Comparison of ENCODE assay signal across 28 mouse cellular contexts in genomic region chr5:97025650-97026049, GRCm38 (mm10). TPM values are rescaled to one million over a fixed set of nuclear protein-coding genes. Genes with fewer than 3 reads are reported as not detected.
DNase-seq lines count a peak whose midpoint lies in the region; ATAC-seq and TF ChIP-seq lines count a peak whose summit lies in the region.
"Had no signal": no experiment of that assay in that cellular context is flagged by ENCODE, and none has a peak within 500 bp of the region (broad histone marks: within the 10 kb centered on the region; RNA-seq: fewer than 3 reads in every experiment).

No protein-coding gene starts in this region.

- H3K9me3 ChIP-seq in megakaryocyte, embryonic 14.5 days = no peaks in the 10 kb centered on the region
- H3K9me3 ChIP-seq in liver, postnatal 0 days (ENCODE audit: low read length) = no peaks in the 10 kb centered on the region
- H3K9me3 ChIP-seq: embryonic facial prominence, embryonic 13.5 days; hindbrain, embryonic 13.5 days; limb, embryonic 15.5 days; lung, embryonic 15.5 days; midbrain, embryonic 12.5 days; neural tube, embryonic 13.5 days; stomach, embryonic 15.5 days had no signal

- no peak for ATAC-seq in megakaryocyte, adult 5-6 weeks (ENCODE audit: poor library complexity, severe bottlenecking)
- ATAC-seq in liver, postnatal 0 days = peak; percentile 65
- ATAC-seq: activated CD4-positive, CD25-positive, alpha-beta regulatory T cell, adult 4 months; forebrain, postnatal 0 days had no signal

- H3K27me3 ChIP-seq in megakaryocyte, embryonic 14.5 days (replicated peaks) = no peaks in the 10 kb centered on the region
- H3K27me3 ChIP-seq in liver, postnatal 0 days (ENCODE audit: insufficient read depth, low read length) = no peaks in the 10 kb centered on the region
- H3K27me3 ChIP-seq: embryonic facial prominence, embryonic 13.5 days; hindbrain, embryonic 13.5 days; limb, embryonic 15.5 days; lung, embryonic 15.5 days; midbrain, embryonic 12.5 days; neural tube, embryonic 13.5 days; stomach, embryonic 15.5 days had no signal

- peaks cover 92% of the 10 kb centered on the region for H3K36me3 ChIP-seq in megakaryocyte, embryonic 14.5 days (replicated peaks; ENCODE audit: low read length)
- peaks cover 29% of the 10 kb centered on the region for H3K36me3 ChIP-seq in liver, postnatal 0 days (replicated peaks; ENCODE audit: insufficient read depth, low read length)
- H3K36me3 ChIP-seq: embryonic facial prominence, embryonic 13.5 days; limb, embryonic 15.5 days; lung, embryonic 15.5 days; neural tube, embryonic 13.5 days; stomach, embryonic 15.5 days had no signal

- WGBS in liver, postnatal 0 days (ENCODE audit: insufficient replicate concordance) = 81% methylated on average over 6 of the region's 6 CpGs

- no peak overlapping the region for H3K27ac ChIP-seq in liver, postnatal 0 days (ENCODE audit: low read depth)
- H3K27ac ChIP-seq: embryonic facial prominence, embryonic 13.5 days; hindbrain, embryonic 13.5 days; kidney, postnatal 0 days; limb, embryonic 15.5 days; lung, embryonic 15.5 days; midbrain, embryonic 12.5 days; neural tube, embryonic 13.5 days; stomach, embryonic 15.5 days had no signal

- peaks cover 97% of the 10 kb centered on the region for H3K4me1 ChIP-seq in megakaryocyte, embryonic 14.5 days
- peaks cover 16% of the 10 kb centered on the region for H3K4me1 ChIP-seq in liver, postnatal 0 days (ENCODE audit: insufficient read depth)
- H3K4me1 ChIP-seq: embryonic facial prominence, embryonic 13.5 days; lung, embryonic 15.5 days; stomach, embryonic 15.5 days had no signal

- DNase-seq in heart, adult 11 months = peak; percentile 75
- no peak for DNase-seq in heart, postnatal 36 days
- DNase-seq in gonadal fat pad, adult 2 months (ENCODE audit: low read depth) = peak; percentile 23
- no peak for DNase-seq in liver, postnatal 0 days
- no peak for DNase-seq in thymus, postnatal 0 days (ENCODE audit: low spot score)
- DNase-seq in cerebellum, adult 9-10 months = no peak
- DNase-seq: cerebellum, adult 9-11 months; forebrain, postnatal 0 days; gastrocnemius, postnatal 10 days; heart, adult 18-20 months; heart, postnatal 4 days; kidney, adult 2 months; layer of hippocampus, postnatal 36 days; left cerebral cortex, postnatal 4 days; right cerebral cortex, postnatal 14 days; thymus, postnatal 25 days had no signal

- peak overlapping the region; percentile 73 for H3K4me3 ChIP-seq in megakaryocyte, embryonic 14.5 days (replicated peaks)
- no peak overlapping the region for H3K4me3 ChIP-seq in liver, postnatal 0 days (ENCODE audit: low read depth, low read length)
- H3K4me3 ChIP-seq: embryonic facial prominence, embryonic 13.5 days; hindbrain, embryonic 13.5 days; limb, embryonic 15.5 days; lung, embryonic 15.5 days; midbrain, embryonic 12.5 days; neural tube, embryonic 13.5 days; stomach, embryonic 15.5 days had no signal

- no peak overlapping the region for H3K4me2 ChIP-seq in liver, postnatal 0 days (ENCODE audit: low read depth, low read length)
- H3K4me2 ChIP-seq: embryonic facial prominence, embryonic 13.5 days; heart, embryonic 11.5 days; hindbrain, embryonic 13.5 days; limb, embryonic 15.5 days; lung, embryonic 15.5 days; midbrain, embryonic 12.5 days; neural tube, embryonic 13.5 days; stomach, embryonic 15.5 days had no signal

- TF ChIP-seq EP300 in liver, postnatal 0 days (IDR thresholded peaks at IDR 0.05; ENCODE audit: low read depth) = no peak

- intact Hi-C loops in heart, postnatal 36 days (cut with DNase I) = no loop called here

- no peak overlapping the region for H3K9ac ChIP-seq in liver, postnatal 0 days (replicated peaks)
- H3K9ac ChIP-seq: embryonic facial prominence, embryonic 13.5 days; forebrain, postnatal 0 days; hindbrain, embryonic 13.5 days; limb, embryonic 15.5 days; lung, embryonic 15.5 days; midbrain, embryonic 12.5 days; neural tube, embryonic 13.5 days; stomach, embryonic 15.5 days had no signal

- no peak for TF ChIP-seq CTCF in liver, postnatal 0 days (IDR thresholded peaks at IDR 0.05; ENCODE audit: low read depth)

RNA-seq across cellular contexts. Expression of gene Bmp2k, which starts 28.2 kb away (rescaled TPM):
- 1 to 10 TPM; 8.9 to 9.1 TPM for total RNA-seq in heart, postnatal 36 days (2021)
- 11.6 and 15.5 TPM in 2 replicates for polyA plus RNA-seq in megakaryocyte, embryonic 14.5 days (2012; ENCODE audit: insufficient read depth, low replicate concordance)
- total RNA-seq in megakaryocyte, adult 5-6 weeks (2015) = 67.8 and 74.8 TPM in 2 replicates
- total RNA-seq in megakaryocyte, adult 5-6 weeks (2017) = 33.7 and 43.9 TPM in 2 replicates
- 11.7 and 12.0 TPM in 2 replicates for polyA plus RNA-seq in gonadal fat pad, adult 2 months (2012; rRNA removed)
- 13.6 and 15.2 TPM in 2 replicates for polyA plus RNA-seq in liver, postnatal 0 days (2015; fragmentation: Nextera tagmentation; extraction: Ambion mirVana)
- 24.3 and 29.7 TPM in 2 replicates for polyA plus RNA-seq in thymus, postnatal 0 days (2015; fragmentation: Nextera tagmentation; extraction: Ambion mirVana)

Comparison
In these comparisons a context has a peak if more than half of its experiments do, and no peak if none do; other contexts are left out.
1. DNase-seq: peak in heart, adult 11 months (single experiment) and gonadal fat pad, adult 2 months (single experiment); none in heart, postnatal 36 days (0 of 2), liver, postnatal 0 days (single experiment), thymus, postnatal 0 days (single experiment) and cerebellum, adult 9-10 months (single experiment).